Mouse (Mus musculus) cerebellum, adult 2 months (tissue): ENCODE measurements at regions not wholly inside any gene's neighbourhood (a gene's known extent, or its start where the extent isn't known, plus 50 kb on each side); places are given as distances from the start of the nearest gene placed in this dataset.

Source experiments
- CTCF ChIP-seq: fragments of 200-500 bp; IDR thresholded peaks from 2 replicates; pipeline ENCODE4 v1.5.1; 2011; ENCODE audit warnings: low read depth, mild to moderate bottlenecking, control low read depth, low read length, moderate library complexity, borderline replicate concordance; ENCODE audit not compliant: insufficient read depth
- POLR2A ChIP-seq: fragments of 200-500 bp; IDR thresholded peaks from 2 replicates; pipeline ENCODE4 v1.6.1; 2011; ENCODE audit warnings: low read length, control low read depth, borderline replicate concordance; ENCODE audit not compliant: insufficient read depth

DNA sequence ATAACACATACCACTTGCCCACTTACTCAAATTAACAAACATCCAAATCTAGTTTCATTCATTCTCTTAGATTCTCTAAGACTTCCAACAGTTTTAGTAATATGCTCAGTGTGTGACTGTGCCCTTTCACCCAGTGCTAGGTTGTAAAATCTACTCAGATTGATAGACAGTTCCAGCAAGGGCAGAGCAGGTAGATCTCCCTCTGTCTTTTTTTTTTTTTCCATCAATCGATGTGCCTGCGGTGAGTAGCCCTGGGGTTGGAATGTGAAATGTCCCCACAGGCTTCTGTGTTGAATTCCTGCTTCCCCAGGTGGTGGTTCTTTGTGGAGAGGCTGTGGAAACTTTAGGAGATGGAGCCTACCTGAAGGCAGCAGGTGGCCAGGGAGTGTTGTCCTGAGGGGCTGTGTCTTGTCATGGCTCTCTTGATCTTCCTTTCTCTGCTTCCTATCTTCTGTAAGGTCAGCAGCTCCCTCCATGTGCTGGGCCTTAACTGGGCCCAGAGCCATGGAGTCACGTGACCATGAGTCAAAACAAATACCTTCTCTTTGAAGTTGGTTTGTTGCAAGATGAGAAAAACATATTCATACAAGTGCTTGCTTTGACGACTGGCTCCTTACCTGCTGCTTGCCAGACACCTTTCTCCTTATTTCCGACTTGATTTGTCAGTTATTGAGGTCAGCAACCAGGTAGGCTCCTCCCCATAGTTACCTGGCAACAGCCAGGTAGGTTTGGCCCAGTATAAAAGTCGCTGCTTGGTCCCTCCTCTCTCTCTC, 394.5 kb downstream of the Etnk1 start:
- TF ChIP-seq POLR2A, result no peak
- TF ChIP-seq CTCF, result no peak
